Mouse (Mus musculus): ENCODE measurements around the gene Fhad1. TPM values are rescaled to one million over a fixed set of nuclear protein-coding genes. Genes with fewer than 3 reads are reported as not detected.
A peak's percentile ranks its signal among the peaks of the same experiment; 100 is the strongest.

The Fhad1 gene
- polyA plus RNA-seq, 1 experiment from 2014 or later, result 5.2 TPM

DNA sequence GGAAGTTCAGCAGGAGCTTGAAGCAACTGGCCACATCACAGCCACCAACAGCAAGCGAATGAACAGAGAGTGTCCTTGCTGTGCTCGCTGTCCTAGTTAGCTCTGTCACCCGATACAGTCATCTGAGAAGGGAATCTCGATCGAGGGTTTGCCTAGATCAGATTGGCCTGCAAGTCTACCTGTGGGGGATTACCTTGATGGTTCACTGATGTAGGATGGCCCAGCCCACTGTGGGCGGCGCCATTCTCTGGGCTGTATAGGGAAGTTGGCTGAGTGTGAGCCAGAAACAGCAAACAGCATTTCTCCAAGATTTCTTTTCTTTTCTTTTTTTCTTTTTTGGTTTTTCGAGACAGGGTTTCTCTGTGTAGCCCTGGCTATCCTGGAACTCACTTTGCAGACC is 150.4 kb downstream of the Fhad1 start:
- ATAC-seq (ENCODE audit: low read depth), result no peak

DNA sequence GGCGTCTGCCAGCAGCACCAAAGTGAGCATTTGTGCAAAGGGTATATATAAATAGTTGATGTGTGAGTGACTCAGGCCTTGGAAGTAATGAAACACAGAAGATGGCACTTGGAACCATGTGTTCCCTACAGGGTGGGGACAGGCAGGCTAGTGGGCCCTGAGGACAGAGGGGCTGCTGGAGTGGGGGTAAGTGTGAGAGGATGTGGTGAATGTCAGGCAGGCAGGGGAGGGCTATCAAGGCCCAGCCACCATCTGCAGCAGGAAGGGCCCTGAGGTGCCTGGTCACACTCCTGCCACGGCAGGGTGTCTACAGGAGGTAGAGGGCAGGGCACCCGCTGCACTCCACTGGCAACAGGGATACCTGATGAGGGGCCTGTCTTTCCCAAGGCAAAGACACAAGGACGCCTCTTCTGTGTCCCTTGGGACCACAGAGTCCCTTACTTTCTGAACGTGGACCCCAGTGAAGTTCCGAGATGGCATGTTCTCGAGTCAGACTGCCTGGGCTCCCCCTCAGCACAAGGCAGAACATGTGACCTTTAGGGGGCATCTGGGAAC is 151.1 kb downstream of the Fhad1 start:
- WGBS, result 87% methylated on average over 7 of the region's 7 CpGs
- H3K4me3 ChIP-seq (ENCODE audit: low read depth, low read length), result no peak overlapping the region
- H3K27ac ChIP-seq (ENCODE audit: low read depth, low read length), result no peak overlapping the region
- H3K36me3 ChIP-seq (ENCODE audit: control insufficient read depth, insufficient read depth, low read length), result 0 out of 2 replicates have a peak, but pooled peaks cover 4% of the 10 kb centered on the region
- no peak overlapping the region for H3K4me2 ChIP-seq (ENCODE audit: low read depth, low read length)
- no peak for ATAC-seq (ENCODE audit: low read depth)
- H3K4me1 ChIP-seq (ENCODE audit: control insufficient read depth, insufficient read depth, low read length), result peaks cover 14% of the 10 kb centered on the region
- no peaks in the 10 kb centered on the region for H3K9me3 ChIP-seq (ENCODE audit: control insufficient read depth, low read length)
- H3K27me3 ChIP-seq (ENCODE audit: control insufficient read depth, insufficient read depth, low read length), result no peaks in the 10 kb centered on the region
- no peak overlapping the region for H3K9ac ChIP-seq (replicated peaks; ENCODE audit: low read depth, low read length)

More for the DNA sequence above, 150.4 kb downstream of the Fhad1 start:
- Histone ChIP-seq H3K4me1 (ENCODE audit: control insufficient read depth, insufficient read depth, low read length) (peaks cover 15% of the 10 kb centered on the region), H3K9me3 (ENCODE audit: control insufficient read depth, low read length) (no peaks in the 10 kb centered on the region), H3K4me3 (ENCODE audit: low read depth, low read length) (no peak overlapping the region), H3K36me3 (ENCODE audit: control insufficient read depth, insufficient read depth, low read length) (0 out of 2 replicates have a peak, but pooled peaks cover 4% of the 10 kb centered on the region), H3K9ac (replicated peaks; ENCODE audit: low read depth, low read length) (no peak overlapping the region), H3K4me2 (ENCODE audit: low read depth, low read length) (no peak overlapping the region), H3K27me3 (ENCODE audit: control insufficient read depth, insufficient read depth, low read length) (no peaks in the 10 kb centered on the region), H3K27ac (ENCODE audit: low read depth, low read length) (no peak overlapping the region)
- 95% methylated on average over 8 of the region's 8 CpGs for WGBS

DNA sequence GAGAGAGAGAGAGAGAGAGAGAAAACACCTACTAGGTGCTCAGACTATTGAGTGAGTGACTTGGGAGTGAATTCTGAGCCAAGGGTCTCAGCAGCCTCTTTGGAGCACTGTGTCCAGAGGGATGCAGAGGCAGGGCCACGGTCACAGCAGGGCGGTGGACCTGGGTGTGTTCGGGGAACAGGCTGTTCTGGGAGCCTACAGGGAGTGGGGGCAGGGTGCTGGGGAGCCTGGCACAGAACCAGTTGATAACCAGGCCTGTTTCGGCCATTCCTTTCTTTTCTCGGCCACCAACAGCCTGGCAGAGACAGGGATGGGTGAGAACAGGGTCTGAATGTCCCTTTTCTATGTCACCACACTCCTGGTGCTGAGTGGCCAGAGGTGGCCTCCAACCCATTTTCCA is 152.0 kb downstream of the Fhad1 start:
- Histone ChIP-seq H3K9ac (replicated peaks; ENCODE audit: low read depth, low read length) (no peak overlapping the region), H3K4me1 (ENCODE audit: control insufficient read depth, insufficient read depth, low read length) (peaks cover 10% of the 10 kb centered on the region), H3K4me3 (ENCODE audit: low read depth, low read length) (no peak overlapping the region), H3K36me3 (ENCODE audit: control insufficient read depth, insufficient read depth, low read length) (0 out of 2 replicates have a peak, but pooled peaks cover 4% of the 10 kb centered on the region), H3K27ac (ENCODE audit: low read depth, low read length) (no peak overlapping the region), H3K9me3 (ENCODE audit: control insufficient read depth, low read length) (no peaks in the 10 kb centered on the region), H3K27me3 (ENCODE audit: control insufficient read depth, insufficient read depth, low read length) (no peaks in the 10 kb centered on the region), H3K4me2 (ENCODE audit: low read depth, low read length) (no peak overlapping the region)
- WGBS, result 91% methylated on average over 5 of the region's 5 CpGs
- no peak for ATAC-seq (ENCODE audit: low read depth)

DNA sequence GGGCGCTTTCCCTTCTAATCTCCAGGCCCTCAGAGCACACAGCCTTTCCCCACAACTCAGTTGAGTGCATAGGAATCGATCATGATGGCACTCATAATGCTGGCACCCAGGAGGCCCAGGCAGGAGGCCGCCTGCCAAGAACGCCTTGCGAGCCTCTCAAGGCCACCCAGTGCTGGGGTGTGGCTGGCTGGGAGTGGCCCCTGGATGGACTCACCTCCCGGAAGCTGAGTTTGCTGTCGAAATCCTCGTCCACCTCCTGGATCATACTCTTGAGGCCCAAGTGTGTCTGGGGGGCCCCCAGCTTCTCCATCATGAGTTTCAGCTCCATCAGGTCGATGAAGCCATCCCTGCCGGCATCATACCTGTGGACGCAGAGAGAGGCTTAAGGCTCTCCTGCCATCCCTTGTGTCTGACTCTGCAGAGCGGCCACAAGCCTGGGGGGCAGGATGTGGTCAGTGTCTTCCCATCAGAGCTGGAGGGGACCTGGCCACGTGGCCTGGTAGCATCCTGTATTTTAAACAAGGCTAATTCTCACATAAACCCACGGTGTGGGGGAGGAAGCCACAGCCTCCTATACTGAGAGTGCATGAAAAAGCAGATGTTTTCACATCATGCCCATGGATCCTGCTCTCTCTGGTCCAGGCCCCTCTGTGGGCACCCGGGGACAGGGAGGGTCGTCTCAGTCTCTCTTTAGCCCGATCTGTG is 153.1 kb downstream of the Fhad1 start:
- no peaks in the 10 kb centered on the region for H3K27me3 ChIP-seq (ENCODE audit: control insufficient read depth, insufficient read depth, low read length)
- H3K4me3 ChIP-seq (ENCODE audit: low read depth, low read length), result no peak overlapping the region
- H3K27ac ChIP-seq (ENCODE audit: low read depth, low read length), result no peak overlapping the region
- H3K9me3 ChIP-seq (ENCODE audit: control insufficient read depth, low read length), result no peaks in the 10 kb centered on the region
- WGBS, result 89% methylated on average over 17 of the region's 17 CpGs
- no peak overlapping the region for H3K4me2 ChIP-seq (ENCODE audit: low read depth, low read length)
- H3K4me1 ChIP-seq (ENCODE audit: control insufficient read depth, insufficient read depth, low read length), result no peaks in the 10 kb centered on the region
- H3K9ac ChIP-seq (replicated peaks; ENCODE audit: low read depth, low read length), result no peak overlapping the region
- H3K36me3 ChIP-seq (ENCODE audit: control insufficient read depth, insufficient read depth, low read length), result 0 out of 2 replicates have a peak, but pooled peaks cover 4% of the 10 kb centered on the region
- no peak for ATAC-seq (ENCODE audit: low read depth)

DNA sequence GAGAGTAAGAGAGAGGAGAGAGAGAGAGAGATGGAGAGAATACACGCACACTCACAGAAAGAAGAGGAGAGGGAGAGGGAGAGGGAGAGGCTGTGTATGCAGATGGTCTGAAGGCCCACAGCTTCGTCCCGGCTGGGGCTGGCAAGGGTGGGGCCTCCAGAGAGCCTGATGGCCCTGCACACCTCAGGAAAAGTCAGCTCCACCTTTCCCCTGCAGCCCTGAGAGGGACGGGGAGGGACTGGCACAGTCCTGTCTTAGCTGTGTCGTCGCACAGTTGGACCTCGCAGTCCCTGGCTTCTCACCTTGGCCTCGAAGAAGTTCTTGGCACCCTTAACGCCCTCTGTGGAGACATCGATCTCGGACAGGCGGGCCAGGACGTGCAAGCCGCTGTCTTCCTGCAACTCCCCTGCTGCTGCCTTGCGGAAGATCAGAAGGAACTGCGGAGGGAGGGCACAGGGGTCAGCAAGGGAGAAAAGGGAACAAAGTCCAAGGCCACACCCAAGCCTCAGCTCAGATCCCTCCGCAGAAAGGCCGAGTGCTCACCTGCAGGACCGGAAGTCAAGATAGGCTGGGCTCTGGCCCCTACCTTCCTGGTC is 154.5 kb downstream of the Fhad1 start:
- no peaks in the 10 kb centered on the region for H3K27me3 ChIP-seq (ENCODE audit: control insufficient read depth, insufficient read depth, low read length)
- no peak overlapping the region for H3K4me2 ChIP-seq (ENCODE audit: low read depth, low read length)
- ATAC-seq (ENCODE audit: low read depth), result no peak
- no peak overlapping the region for H3K9ac ChIP-seq (replicated peaks; ENCODE audit: low read depth, low read length)
- 74% methylated on average over 18 of the region's 19 CpGs for WGBS
- no peaks in the 10 kb centered on the region for H3K4me1 ChIP-seq (ENCODE audit: control insufficient read depth, insufficient read depth, low read length)
- H3K27ac ChIP-seq (ENCODE audit: low read depth, low read length), result no peak overlapping the region
- 0 out of 2 replicates have a peak, but pooled peaks cover 4% of the 10 kb centered on the region for H3K36me3 ChIP-seq (ENCODE audit: control insufficient read depth, insufficient read depth, low read length)
- no peaks in the 10 kb centered on the region for H3K9me3 ChIP-seq (ENCODE audit: control insufficient read depth, low read length)
- H3K4me3 ChIP-seq (ENCODE audit: low read depth, low read length), result no peak overlapping the region

DNA sequence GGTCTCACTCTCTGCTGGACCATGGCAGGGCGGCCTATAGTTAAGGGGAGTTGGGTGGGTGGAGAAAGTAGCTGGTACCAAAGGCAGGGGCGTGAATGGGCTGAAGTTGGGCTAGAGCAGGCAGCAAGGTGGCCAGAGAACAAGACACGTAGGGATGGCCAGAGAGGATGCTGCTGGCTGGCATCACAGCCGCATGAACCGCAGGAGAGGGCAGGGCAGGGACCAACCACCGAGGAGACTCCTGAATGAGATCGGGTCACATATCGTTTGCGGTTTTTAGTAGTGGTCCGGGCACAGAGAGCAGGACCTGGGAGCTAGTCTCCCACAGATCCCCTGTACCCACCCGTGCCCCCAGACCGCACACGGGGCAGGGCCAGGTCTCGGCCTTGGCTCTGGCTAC is 155.5 kb downstream of the Fhad1 start:
- H3K36me3 ChIP-seq (ENCODE audit: control insufficient read depth, insufficient read depth, low read length), result 0 out of 2 replicates have a peak, but pooled peaks cover 4% of the 10 kb centered on the region
- no peak for ATAC-seq (ENCODE audit: low read depth)
- WGBS, result 97% methylated on average over 14 of the region's 14 CpGs
- H3K9ac ChIP-seq (replicated peaks; ENCODE audit: low read depth, low read length), result no peak overlapping the region
- no peaks in the 10 kb centered on the region for H3K9me3 ChIP-seq (ENCODE audit: control insufficient read depth, low read length)
- no peak overlapping the region for H3K4me3 ChIP-seq (ENCODE audit: low read depth, low read length)
- H3K27me3 ChIP-seq (ENCODE audit: control insufficient read depth, insufficient read depth, low read length), result no peaks in the 10 kb centered on the region
- H3K4me2 ChIP-seq (ENCODE audit: low read depth, low read length), result no peak overlapping the region
- no peaks in the 10 kb centered on the region for H3K4me1 ChIP-seq (ENCODE audit: control insufficient read depth, insufficient read depth, low read length)
- no peak overlapping the region for H3K27ac ChIP-seq (ENCODE audit: low read depth, low read length)

DNA sequence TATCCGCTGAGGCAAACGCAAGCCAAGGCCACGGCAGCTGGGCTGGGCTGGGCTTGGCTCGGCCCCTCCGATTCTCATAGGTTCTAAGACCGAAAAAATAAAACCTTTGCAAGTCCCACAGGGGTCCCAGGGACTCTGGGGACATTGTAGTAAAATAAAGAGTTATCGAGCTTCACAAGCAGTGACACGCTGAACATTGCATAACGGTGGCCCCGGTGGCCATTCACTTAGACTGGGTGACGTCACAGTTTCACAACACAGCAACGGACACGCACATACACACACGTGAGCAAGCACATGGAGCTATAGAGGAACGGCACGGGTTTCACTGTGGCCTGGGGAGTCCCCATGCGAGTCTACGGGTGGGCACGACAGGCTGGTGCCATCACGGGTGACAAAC is 156.4 kb downstream of the Fhad1 start:
- H3K9me3 ChIP-seq (ENCODE audit: control insufficient read depth, low read length), result no peaks in the 10 kb centered on the region
- no peak overlapping the region for H3K4me2 ChIP-seq (ENCODE audit: low read depth, low read length)
- no peaks in the 10 kb centered on the region for H3K27me3 ChIP-seq (ENCODE audit: control insufficient read depth, insufficient read depth, low read length)
- no peak overlapping the region for H3K27ac ChIP-seq (ENCODE audit: low read depth, low read length)
- 0 out of 2 replicates have a peak, but pooled peaks cover 4% of the 10 kb centered on the region for H3K36me3 ChIP-seq (ENCODE audit: control insufficient read depth, insufficient read depth, low read length)
- H3K4me1 ChIP-seq (ENCODE audit: control insufficient read depth, insufficient read depth, low read length), result no peaks in the 10 kb centered on the region
- no peak for ATAC-seq (ENCODE audit: low read depth)
- no peak overlapping the region for H3K4me3 ChIP-seq (ENCODE audit: low read depth, low read length)
- H3K9ac ChIP-seq (replicated peaks; ENCODE audit: low read depth, low read length), result no peak overlapping the region
- whole genome bisulfite sequencing, result 78% methylated on average over 19 of the region's 20 CpGs

DNA sequence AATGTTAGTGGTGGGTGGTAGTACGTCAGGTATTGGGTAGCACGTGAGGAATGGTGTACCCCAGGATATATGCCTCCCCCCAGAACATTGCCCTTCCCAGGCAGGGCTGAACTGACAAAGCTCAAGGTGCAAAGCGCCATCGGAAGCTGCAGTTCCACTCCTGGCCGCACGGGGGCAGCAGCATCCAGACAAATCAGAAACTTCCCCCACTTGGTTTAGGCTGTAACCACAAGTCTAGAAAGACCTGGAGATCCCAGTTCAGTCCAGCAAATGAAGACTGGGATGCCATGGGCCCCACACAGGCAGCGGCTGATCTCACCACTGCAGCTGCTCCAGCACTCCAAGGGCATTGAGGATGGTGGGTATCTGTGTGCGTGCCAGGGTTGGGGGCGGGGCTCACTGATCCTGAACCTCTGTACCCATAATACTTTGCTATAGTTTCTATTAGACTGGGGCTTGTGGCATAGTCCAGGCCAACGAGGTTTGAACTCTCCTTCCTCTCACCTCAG is 157.4 kb downstream of the Fhad1 start:
- 0 out of 2 replicates have a peak overlapping the region, but pooled peaks have one; percentile 16 for H3K27ac ChIP-seq (ENCODE audit: low read depth, low read length)
- no peak overlapping the region for H3K4me2 ChIP-seq (ENCODE audit: low read depth, low read length)
- 16% methylated on average over 10 of the region's 10 CpGs for WGBS
- no peaks in the 10 kb centered on the region for H3K9me3 ChIP-seq (ENCODE audit: control insufficient read depth, low read length)
- ATAC-seq (ENCODE audit: low read depth), result peak; percentile 79; the same call in 1 of the 2 replicates
- 0 out of 2 replicates have a peak, but pooled peaks cover 4% of the 10 kb centered on the region for H3K36me3 ChIP-seq (ENCODE audit: control insufficient read depth, insufficient read depth, low read length)
- no peak overlapping the region for H3K9ac ChIP-seq (replicated peaks; ENCODE audit: low read depth, low read length)
- H3K27me3 ChIP-seq (ENCODE audit: control insufficient read depth, insufficient read depth, low read length), result no peaks in the 10 kb centered on the region
- no peak overlapping the region for H3K4me3 ChIP-seq (ENCODE audit: low read depth, low read length)
- H3K4me1 ChIP-seq (ENCODE audit: control insufficient read depth, insufficient read depth, low read length), result no peaks in the 10 kb centered on the region

DNA sequence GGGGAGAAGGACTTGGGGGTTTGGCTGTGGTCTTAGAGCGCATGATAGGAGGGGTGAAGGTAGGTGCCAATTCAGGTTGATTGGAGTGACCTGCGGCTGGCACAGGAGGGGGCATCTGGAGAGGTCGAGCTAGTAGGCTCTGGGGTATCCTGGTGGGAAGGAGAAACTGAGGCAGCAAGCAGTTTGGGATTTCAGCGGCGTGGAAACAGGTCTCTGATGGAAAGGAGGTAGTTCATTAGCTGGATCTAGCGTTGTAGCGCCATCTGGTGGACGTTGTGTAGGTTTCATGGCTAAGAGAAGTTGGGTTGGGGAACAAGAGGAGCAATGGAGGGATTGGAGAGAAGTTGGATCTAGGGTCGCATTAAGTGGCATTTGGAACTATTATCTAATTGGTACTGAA is 161.4 kb downstream of the Fhad1 start:
- Histone ChIP-seq H3K4me2 (ENCODE audit: low read depth, low read length) (no peak overlapping the region), H3K36me3 (ENCODE audit: control insufficient read depth, insufficient read depth, low read length) (no peaks in the 10 kb centered on the region), H3K27me3 (ENCODE audit: control insufficient read depth, insufficient read depth, low read length) (no peaks in the 10 kb centered on the region), H3K9ac (replicated peaks; ENCODE audit: low read depth, low read length) (no peak overlapping the region), H3K9me3 (ENCODE audit: control insufficient read depth, low read length) (no peaks in the 10 kb centered on the region), H3K4me3 (ENCODE audit: low read depth, low read length) (no peak overlapping the region), H3K27ac (ENCODE audit: low read depth, low read length) (no peak overlapping the region), H3K4me1 (ENCODE audit: control insufficient read depth, insufficient read depth, low read length) (no peaks in the 10 kb centered on the region)
- WGBS, result 74% methylated on average over 9 of the region's 9 CpGs
- no peak for ATAC-seq (ENCODE audit: low read depth)
